ENCODE assay signal across 8 mouse cellular contexts in the genomic region with DNA sequence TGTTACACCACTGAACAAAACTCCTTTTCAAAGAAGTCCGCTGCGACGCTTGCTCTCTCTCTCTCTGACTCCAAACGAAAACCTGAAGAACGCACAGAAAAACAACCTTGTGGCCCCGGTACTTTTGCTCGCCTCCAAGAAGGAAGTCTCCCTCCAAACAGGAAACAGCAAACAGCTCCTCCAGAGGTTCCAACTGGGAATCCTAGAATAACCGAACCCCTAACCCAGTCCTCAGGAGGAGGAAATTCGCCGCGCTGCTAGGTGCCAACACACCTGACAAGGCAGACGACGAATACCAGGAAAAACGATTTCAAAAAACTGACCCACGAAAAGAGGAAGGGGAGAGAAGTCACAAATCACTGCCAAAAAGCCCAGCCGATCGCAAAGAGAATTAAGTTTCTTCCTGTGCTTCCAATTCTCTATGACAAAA. TPM values are rescaled to one million over a fixed set of nuclear protein-coding genes. Genes with fewer than 3 reads are reported as not detected.
DNase-seq lines count a peak whose midpoint lies in the region; ATAC-seq and TF ChIP-seq lines count a peak whose summit lies in the region.

No protein-coding gene starts in this region.

- under 1% methylated on average over 17 of the region's 17 CpGs for WGBS in forebrain, embryonic 12.5 days
- WGBS in macrophage (ENCODE audit: missing documents): 3% methylated on average over 17 of the region's 17 CpGs

- no peaks in the 10 kb centered on the region for H3K27me3 ChIP-seq in forebrain, embryonic 12.5 days

- H3K4me3 ChIP-seq in ES-E14 (ENCODE audit: insufficient read depth in 1 of 2, low read depth in 1 of 2, low read length in 2 of 2, poor library complexity in 1 of 2, severe bottlenecking in 1 of 2) (peak overlapping the region; percentile 81 to 88), macrophage (ENCODE audit: inconsistent target) (peak overlapping the region; percentile 57)
- peak overlapping the region; percentile 86 for H3K4me3 ChIP-seq in bone marrow macrophage, adult 2 months (ENCODE audit: insufficient read depth, low read length)
- peak overlapping the region; percentile 84 for H3K4me3 ChIP-seq in forebrain, embryonic 12.5 days (replicated peaks)

- H3K4me2 ChIP-seq in forebrain, embryonic 12.5 days: peak overlapping the region; percentile 80

- DNase-seq in ES-E14 (ENCODE audit: low read depth, low spot score): no peak
- DNase-seq in heart, postnatal 36 days: peak; percentile 45 to 66
- DNase-seq in layer of hippocampus, postnatal 10 days (ENCODE audit: low spot score in 2 of 2): peak; percentile 28 to 43
- DNase-seq in spleen, adult 18-20 months: peak; percentile 20 to 47
- DNase-seq in natural killer cell, adult 2 months (ENCODE audit: low spot score in 2 of 2): no peak

- H3K36me3 ChIP-seq in ES-E14 (ENCODE audit: control insufficient read depth, insufficient read depth, low read length, poor library complexity, severe bottlenecking) (no peaks in the 10 kb centered on the region), macrophage (ENCODE audit: inconsistent target) (no peaks in the 10 kb centered on the region)
- H3K36me3 ChIP-seq in forebrain, embryonic 12.5 days (replicated peaks): no peaks in the 10 kb centered on the region

- H3K27ac ChIP-seq in ES-E14 (ENCODE audit: insufficient read depth, low read depth, low read length, poor library complexity, severe bottlenecking) (no peak overlapping the region), macrophage (no peak overlapping the region; the same call in 1 of the 2 replicates)
- H3K27ac ChIP-seq in bone marrow macrophage, adult 2 months (ENCODE audit: insufficient read depth, low read depth, low read length): peak overlapping the region; percentile 60
- peak overlapping the region; percentile 91; the same call in 1 of the 2 replicates for H3K27ac ChIP-seq in forebrain, embryonic 12.5 days

- peaks cover 54% of the 10 kb centered on the region for H3K79me2 ChIP-seq in macrophage (ENCODE audit: inconsistent target)

- in situ Hi-C loops in ES-E14 (cut with MboI; ENCODE audit: low sequenced_read_pairs in 2 of 2, unreplicated experiment in 2 of 2): no loop called here

- TF ChIP-seq POLR2A in bone marrow macrophage, adult 2 months (IDR thresholded peaks at IDR 0.05; ENCODE audit: borderline replicate concordance, low read depth, low read length): no peak

- peak overlapping the region; percentile 93 for H3K9ac ChIP-seq in ES-E14 (ENCODE audit: insufficient read depth, low read depth, low read length, poor library complexity, severe bottlenecking)
- H3K9ac ChIP-seq in forebrain, embryonic 12.5 days: peak overlapping the region; percentile 91

- ATAC-seq in forebrain, embryonic 12.5 days (ENCODE audit: low FRiP score): no peak; the same call in 1 of the 2 replicates

- intact Hi-C loops in heart, postnatal 36 days (cut with DNase I): loop anchor here (5.0 to 10.0 kb wide), 4 partner anchors 58 to 1359 kb away; no protein-coding TSS in a partner anchor

- H3K9me3 ChIP-seq in ES-E14 (ENCODE audit: control insufficient read depth, insufficient read depth, low read depth, low read length): no peaks in the 10 kb centered on the region
- no peaks in the 10 kb centered on the region for H3K9me3 ChIP-seq in forebrain, embryonic 12.5 days

- peaks cover 4 to 8% of the 10 kb centered on the region in 2 experiments; a peak in 3 of 4 replicates for H3K4me1 ChIP-seq in ES-E14 (ENCODE audit: control insufficient read depth in 2 of 2, insufficient read depth in 2 of 2, low read length in 2 of 2, poor library complexity in 1 of 2)
- H3K4me1 ChIP-seq in bone marrow macrophage, adult 2 months (ENCODE audit: control insufficient read depth, insufficient read depth, low read length): peaks cover 12% of the 10 kb centered on the region
- H3K4me1 ChIP-seq in forebrain, embryonic 12.5 days: peaks cover 10% of the 10 kb centered on the region

- no peak for TF ChIP-seq CTCF in bone marrow macrophage, adult 2 months (IDR thresholded peaks at IDR 0.05; ENCODE audit: low read depth, low read length)

TF ChIP-seq in ES-E14, 5 proteins besides CTCF, POLR2A, EP300 and RAD21:
- no peak for TF ChIP-seq ZC3H11A (IDR thresholded peaks at IDR 0.05; ENCODE audit: borderline replicate concordance, low read depth, low read length)

RNA-seq across cellular contexts. Expression of a gene that starts 0.9 kb away (rescaled TPM):
- 58.7 and 62.3 TPM in 2 replicates for total RNA-seq in ES-E14 (2012; rRNA removed)
- polyA plus RNA-seq in bone marrow macrophage, adult 2 months (2012; ENCODE audit: insufficient read depth, insufficient read length, missing spikeins): 49.3 and 52.0 TPM in 2 replicates
- 10.7 and 14.2 TPM in 2 replicates for polyA plus RNA-seq in forebrain, embryonic 12.5 days (2016; fragmentation: Nextera tagmentation; extraction: Ambion mirVana)
- total RNA-seq in heart, postnatal 36 days (2021): 10 to 100 TPM; 20.2 to 22.3 TPM
- 10 to 100 TPM; 22.1 to 26.7 TPM for total RNA-seq in layer of hippocampus, postnatal 10 days (2021)
- 100 to 1,000 TPM in 18 of 26 experiments, 10 to 100 TPM in 8; 39.7 to 372 (median 133) TPM for total RNA-seq in macrophage (2018; cell fraction: chromatin; rRNA removed)
- total RNA-seq in macrophage (2018; cell fraction: cytosol; rRNA removed): 10 to 100 TPM; 34.1 to 65.0 (median 50.3) TPM
- 100 to 1,000 TPM in 14 of 26 experiments, 10 to 100 TPM in 12; 32.7 to 160 (median 100) TPM for total RNA-seq in macrophage (2018; cell fraction: nucleus; rRNA removed)
- polyA plus RNA-seq in macrophage (2018): 25.5 to 31.0 TPM (median 28.7 TPM) in 3 replicates

Comparison
In these comparisons a context has a peak if more than half of its experiments do, and no peak if none do; other contexts are left out.
1. DNase-seq: peak in heart, postnatal 36 days (2 of 2), layer of hippocampus, postnatal 10 days (2 of 2) and spleen, adult 18-20 months (2 of 2); none in ES-E14 (single experiment) and natural killer cell, adult 2 months (0 of 2).
2. H3K27ac ChIP-seq: peak in bone marrow macrophage, adult 2 months (single experiment) and forebrain, embryonic 12.5 days (single experiment); none in ES-E14 (single experiment) and macrophage (single experiment).
3. Peak in every context shown above with its lines, with median percentiles within 50 percentile points of each other: H3K4me3 ChIP-seq.